Mouse (Mus musculus) limb, embryonic 14.5 days (tissue): ENCODE data around the gene Fgfr2. TPM values are rescaled to one million over a fixed set of nuclear protein-coding genes. Genes with fewer than 3 reads are reported as not detected.

Experiments
- ATAC-seq: fragments of 200-750 bp; cut with Nextera tagmentation; 2 replicates; pipeline ENCODE4 v1.8.0; 2017; ENCODE audit warnings: low read depth, moderate number of reproducible peaks, moderate TSS enrichment; ENCODE audit not compliant: low FRiP score
- DNase-seq: peaks from one replicate; pipeline ENCODE4 v3.0.0-alpha.2; 2015; ENCODE audit warnings: low spot score
- H3K27ac ChIP-seq: fragments of 300-500 bp; sonication (generic); replicated peaks from 2 replicates; pipeline ENCODE4 v1.5.1; 2014; ENCODE audit warnings: low read depth, mild to moderate bottlenecking, low read length, moderate library complexity, mixed read lengths
- H3K27me3 ChIP-seq: fragments of 300-500 bp; sonication (generic); 2 replicates; pipeline ENCODE4 v1.6.1; 2014; ENCODE audit warnings: low read length, mixed read lengths; ENCODE audit not compliant: control insufficient read depth, insufficient read depth
- H3K36me3 ChIP-seq: fragments of 300-500 bp; sonication (generic); 2 replicates; pipeline ENCODE4 v1.6.1; 2014; ENCODE audit warnings: mild to moderate bottlenecking, low read length, moderate library complexity, mixed read lengths; ENCODE audit not compliant: control insufficient read depth, insufficient read depth
- H3K4me1 ChIP-seq: fragments of 300-500 bp; sonication (generic); 2 replicates; pipeline ENCODE4 v1.6.1; 2014; ENCODE audit warnings: antibody characterized with exemption, low read length, mixed read lengths; ENCODE audit not compliant: control insufficient read depth, insufficient read depth
- H3K4me2 ChIP-seq: fragments of 300-500 bp; sonication (generic); replicated peaks from 2 replicates; pipeline ENCODE4 v1.6.1; 2014; ENCODE audit warnings: low read depth, mild to moderate bottlenecking, low read length, moderate library complexity; ENCODE audit not compliant: severe bottlenecking
- H3K4me3 ChIP-seq: fragments of 300-500 bp; sonication (generic); replicated peaks from 2 replicates; pipeline ENCODE4 v1.5.1; 2014; ENCODE audit warnings: low read length
- H3K9ac ChIP-seq: fragments of 300-500 bp; sonication (generic); 2 replicates; pipeline ENCODE4 v1.6.1; 2014; ENCODE audit warnings: mild to moderate bottlenecking, low read depth, low read length, moderate library complexity; ENCODE audit not compliant: severe bottlenecking
- H3K9me3 ChIP-seq: fragments of 300-500 bp; sonication (generic); 2 replicates; pipeline ENCODE4 v1.6.1; 2016; ENCODE audit warnings: low read length; ENCODE audit not compliant: control insufficient read depth
- POLR2A ChIP-seq: fragments of 200-500 bp; IDR thresholded peaks from 2 replicates; pipeline ENCODE4 v1.8.0; 2012; ENCODE audit warnings: inconsistent platforms, mild to moderate bottlenecking, moderate library complexity, borderline replicate concordance; ENCODE audit not compliant: insufficient read depth, insufficient read length; ENCODE audit errors: extremely low read depth
- WGBS: fragments of 180-500 bp; shearing (Covaris S2); extraction: QIAGEN DNeasy Blood & Tissue Kit; methylation state at CpG from one replicate; pipeline ENCODE4 v1.1.7; 2014; 5-methylcytosine and 5-hydroxymethylcytosine counted together
- polyA plus RNA-seq, 2 experiments: library from polyadenylated mRNA; depleted of rRNA in 1 of 2; stranded (reverse) in 1 of 2; unstranded in 1 of 2; fragments of >200 nt; fragmentation: Nextera tagmentation in 1 of 2; extraction: Ambion mirVana in 1 of 2; gene quantifications; 2 replicates each; pipeline versions ENCODE4 v1.2.1 to v1.2.3; 2012 to 2014

Fgfr2 gene
- polyA plus RNA-seq, 2 experiments = 131 to 133 TPM

DNA sequence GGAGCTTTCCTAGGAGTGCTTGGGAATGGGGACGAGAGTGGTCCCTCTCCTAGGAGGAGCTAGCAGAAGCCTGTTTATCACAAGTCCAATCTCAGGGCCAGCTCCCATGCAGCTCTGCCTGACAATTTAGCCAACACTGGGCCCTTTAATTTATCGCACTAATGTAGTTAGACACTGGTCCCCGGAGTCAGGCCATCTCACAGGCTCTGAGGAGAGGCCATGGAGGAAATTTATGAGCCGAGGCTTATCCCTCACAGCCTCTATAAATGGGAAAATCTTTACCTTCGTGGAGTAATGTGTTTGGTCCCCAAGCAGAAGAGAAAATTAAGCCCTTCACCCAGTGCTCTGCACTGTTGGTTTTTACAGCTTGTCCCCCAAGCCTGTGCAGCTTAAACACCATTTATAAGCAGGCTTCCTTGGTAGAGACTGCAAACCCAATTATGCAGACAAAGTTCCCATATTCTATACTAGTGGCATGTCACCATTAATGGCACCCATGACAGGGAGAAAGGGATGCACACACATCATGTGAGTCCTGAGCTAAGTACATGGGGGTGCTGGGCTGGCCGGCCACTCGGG lies 824.6 kb downstream of the Fgfr2 start:
- Histone ChIP-seq H3K9ac (no peak overlapping the region), H3K9me3 (no peaks in the 10 kb centered on the region), H3K36me3 (no peaks in the 10 kb centered on the region), H3K4me3 (no peak overlapping the region), H3K27me3 (no peaks in the 10 kb centered on the region), H3K4me2 (no peak overlapping the region), H3K4me1 (peaks cover 27% of the 10 kb centered on the region), H3K27ac (no peak overlapping the region)
- ATAC-seq (no peak), DNase-seq (no peak)
- WGBS = 50% methylated on average over 7 of the region's 7 CpGs
- TF ChIP-seq POLR2A = no peak

DNA sequence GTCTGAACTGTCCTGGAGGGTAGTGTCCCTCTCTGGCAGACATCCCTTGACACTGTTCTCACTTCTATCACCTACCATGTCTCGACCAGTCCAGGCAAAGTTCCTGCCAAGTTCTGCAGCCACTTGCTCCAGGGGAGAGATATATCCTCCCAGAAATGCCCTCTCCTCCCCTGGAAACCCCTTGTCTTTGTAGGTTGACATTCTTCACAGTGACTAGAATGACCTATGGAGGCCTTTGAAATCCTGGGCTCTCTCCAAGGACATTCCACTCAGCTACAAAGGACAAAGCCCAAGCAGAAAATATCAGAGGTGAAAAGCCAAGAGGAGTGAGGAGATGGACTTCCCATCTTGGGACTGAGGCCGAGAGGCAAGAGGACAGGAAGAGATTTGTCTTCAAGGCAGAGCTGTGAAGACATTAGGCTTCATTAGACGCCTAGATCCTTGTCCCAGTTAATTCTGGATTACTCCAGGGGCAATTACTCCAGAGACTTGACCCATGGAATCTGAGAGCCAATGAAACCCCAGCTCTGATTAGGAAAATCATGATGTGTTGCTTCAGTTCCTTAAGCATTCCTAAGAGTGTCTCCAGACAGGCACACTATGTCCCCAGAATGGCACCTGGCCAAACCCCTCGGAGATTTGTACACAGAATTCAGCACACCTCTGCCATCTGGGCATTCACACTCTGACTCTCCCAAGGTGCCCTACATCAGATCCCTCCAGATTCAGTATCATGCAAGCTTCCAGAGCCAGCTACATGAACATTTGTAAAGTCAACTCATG lies 826.3 kb downstream of the Fgfr2 start:
- 64% methylated on average over 4 of the region's 4 CpGs for WGBS
- Histone ChIP-seq H3K4me3 (no peak overlapping the region), H3K9me3 (no peaks in the 10 kb centered on the region), H3K9ac (no peak overlapping the region), H3K4me1 (peaks cover 26% of the 10 kb centered on the region), H3K27me3 (no peaks in the 10 kb centered on the region), H3K36me3 (no peaks in the 10 kb centered on the region), H3K27ac (no peak overlapping the region), H3K4me2 (no peak overlapping the region)
- DNase-seq (no peak), ATAC-seq (no peak)
- no peak for TF ChIP-seq POLR2A

DNA sequence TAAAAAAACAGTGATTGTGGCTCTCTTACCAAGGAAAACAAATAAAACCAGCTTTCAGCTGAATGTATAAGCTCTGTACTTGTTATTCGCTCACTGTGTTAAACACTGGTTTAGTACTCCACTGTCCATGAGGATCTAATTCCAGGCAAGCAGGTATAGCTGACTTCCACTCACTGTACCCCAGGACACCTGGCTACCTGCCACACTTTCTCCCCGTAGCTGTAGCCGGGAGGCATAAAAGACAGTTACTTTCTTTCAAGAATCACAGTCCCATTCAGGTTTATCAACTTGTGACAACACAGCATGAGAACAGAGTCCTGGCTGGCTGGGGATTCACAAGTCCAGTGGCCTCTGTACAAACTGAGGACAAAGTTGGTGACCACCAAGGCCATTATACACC lies 827.0 kb downstream of the Fgfr2 start:
- no peaks in the 10 kb centered on the region for H3K36me3 ChIP-seq
- H3K9ac ChIP-seq = no peak overlapping the region
- no peaks in the 10 kb centered on the region for H3K9me3 ChIP-seq
- DNase-seq = no peak
- no peak for ATAC-seq
- TF ChIP-seq POLR2A = no peak
- no peak overlapping the region for H3K4me3 ChIP-seq
- H3K4me1 ChIP-seq = peaks cover 28% of the 10 kb centered on the region
- no peak overlapping the region for H3K4me2 ChIP-seq
- no peak overlapping the region for H3K27ac ChIP-seq
- H3K27me3 ChIP-seq = no peaks in the 10 kb centered on the region
- 56% methylated on average over 3 of the region's 3 CpGs for whole genome bisulfite sequencing

DNA sequence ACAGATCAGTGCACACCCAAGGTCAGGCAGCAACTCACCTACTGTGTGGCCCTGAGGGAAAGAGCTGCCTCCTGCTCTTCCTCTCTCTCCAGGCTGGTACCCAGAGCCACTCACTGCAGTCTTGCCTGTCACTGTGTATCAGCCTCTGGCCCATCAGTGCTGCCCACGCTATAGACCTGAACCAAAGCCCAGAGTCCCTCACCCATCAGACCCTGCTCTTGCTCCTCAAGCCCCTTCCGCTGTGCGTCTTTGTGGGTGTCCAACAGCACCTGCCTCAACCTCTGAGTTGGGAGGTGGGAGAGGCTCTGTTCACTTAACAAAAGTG lies 835.8 kb downstream of the Fgfr2 start:
- no peak overlapping the region for H3K27ac ChIP-seq
- no peak for TF ChIP-seq POLR2A
- H3K27me3 ChIP-seq = no peaks in the 10 kb centered on the region
- no peak overlapping the region for H3K4me3 ChIP-seq
- 72% methylated on average over 3 of the region's 3 CpGs for WGBS
- H3K9ac ChIP-seq = no peak overlapping the region
- H3K4me1 ChIP-seq = peaks cover 28% of the 10 kb centered on the region
- no peaks in the 10 kb centered on the region for H3K36me3 ChIP-seq
- no peaks in the 10 kb centered on the region for H3K9me3 ChIP-seq
- no peak for ATAC-seq
- H3K4me2 ChIP-seq = no peak overlapping the region
- DNase-seq = no peak

DNA sequence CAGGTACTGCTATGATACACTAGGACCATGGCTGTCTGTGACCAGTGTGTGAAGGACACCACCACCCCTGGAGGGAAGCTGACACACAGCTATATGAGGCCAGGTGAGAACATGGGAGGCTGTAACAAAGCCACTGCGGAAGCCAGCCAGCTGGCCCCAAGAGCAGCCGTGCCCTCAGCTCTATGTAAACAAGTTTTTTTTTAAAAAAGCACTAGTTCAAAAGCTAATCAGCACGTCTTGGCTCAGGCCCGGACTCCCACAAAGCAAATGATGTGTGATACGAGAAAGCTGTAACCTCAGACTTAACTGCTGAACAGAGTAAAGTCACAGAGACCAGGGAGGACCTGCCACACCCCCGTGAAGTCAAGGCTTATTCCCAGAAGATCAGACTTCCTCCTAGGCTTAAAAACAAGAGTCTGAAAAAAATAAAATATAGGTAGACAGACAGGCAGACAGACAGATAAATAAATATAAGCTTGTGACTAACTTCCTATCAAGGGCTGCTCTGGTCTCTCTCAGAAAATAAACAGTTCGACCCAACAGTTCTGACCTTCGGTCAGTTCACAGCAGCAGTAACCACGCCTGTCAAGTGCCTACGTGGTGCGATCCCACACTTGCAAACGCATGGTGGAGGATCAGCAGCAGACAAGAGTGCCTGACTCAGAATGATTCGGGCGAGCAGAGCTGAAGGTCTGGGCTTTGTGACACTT lies 836.4 kb downstream of the Fgfr2 start:
- TF ChIP-seq POLR2A = no peak
- Histone ChIP-seq H3K9ac (no peak overlapping the region), H3K27ac (no peak overlapping the region)

More for the DNA sequence above, 836.4 kb downstream of the Fgfr2 start:
- no peaks in the 10 kb centered on the region for H3K27me3 ChIP-seq
- DNase-seq (no peak), ATAC-seq (no peak)
- H3K4me2 ChIP-seq = no peak overlapping the region
- H3K36me3 ChIP-seq = no peaks in the 10 kb centered on the region
- no peaks in the 10 kb centered on the region for H3K9me3 ChIP-seq
- WGBS = 30% methylated on average over 14 of the region's 14 CpGs
- peaks cover 28% of the 10 kb centered on the region for H3K4me1 ChIP-seq
- H3K4me3 ChIP-seq = no peak overlapping the region
